Mouse (Mus musculus) kidney, adult 2 months (tissue): Measurements from ENCODE around the gene Gm49361.

Experiments
- CTCF ChIP-seq: fragments of 200-500 bp; conservative IDR thresholded peaks from 2 replicates; pipeline ENCODE4 v1.5.1; 2011; ENCODE audit warnings: low read depth, mild to moderate bottlenecking, control low read depth, low read length, moderate library complexity, mixed read lengths; ENCODE audit not compliant: insufficient read depth, insufficient read length
- POLR2A ChIP-seq: fragments of 200-500 bp; IDR thresholded peaks from one replicate; pipeline ENCODE4 v1.6.1; 2011; ENCODE audit warnings: low read depth, low read length, control low read depth

DNA sequence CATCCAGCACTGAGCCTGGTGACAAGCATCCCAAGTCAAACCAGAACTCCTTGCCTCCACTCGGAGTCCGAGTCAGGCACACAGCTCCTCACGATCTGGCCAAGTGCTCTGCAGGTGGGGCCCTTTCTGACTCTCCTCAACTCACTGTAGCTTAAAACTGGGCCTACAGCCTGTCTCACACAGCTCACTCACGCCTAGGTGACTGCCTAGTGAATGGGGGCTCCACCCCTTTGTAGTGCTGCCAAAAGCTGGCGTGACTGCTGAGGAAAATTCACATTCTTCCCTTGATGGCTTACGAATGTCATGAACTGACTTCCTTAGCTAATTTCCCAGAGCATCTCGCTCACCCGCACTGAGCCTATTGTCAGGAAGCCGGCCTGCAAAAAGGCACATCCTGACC is 15.4 kb downstream of the Gm49361 start:
- TF ChIP-seq CTCF (no peak), POLR2A (no peak)
